Mouse (Mus musculus): ENCODE data around the gene Dkk3.
A peak's percentile ranks its signal among the peaks of the same experiment; 100 is the strongest.

The Dkk3 gene

DNA sequence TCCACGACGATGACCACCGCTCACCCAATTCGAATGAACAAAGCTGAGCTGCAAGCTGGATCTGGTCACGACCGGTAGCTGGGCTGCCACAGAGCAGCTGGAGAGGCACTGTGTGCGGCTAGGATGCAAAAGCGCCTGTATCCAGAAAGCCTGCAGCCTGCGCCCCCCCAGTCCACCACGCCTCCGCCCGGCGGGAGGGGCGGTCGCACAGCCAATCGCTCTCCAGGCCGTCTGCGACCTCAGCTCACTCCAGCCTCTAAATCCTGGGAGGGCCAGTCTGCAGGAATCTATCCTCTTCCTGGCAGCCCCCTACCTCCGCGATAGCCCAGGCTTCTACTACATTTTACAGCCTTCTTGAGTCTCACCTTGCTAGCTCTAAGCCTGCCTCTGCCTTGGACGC lies at the start of gene Dkk3:
Gene Dkk3, minus strand, starts transcription at position 116 of the 400 bp plus-strand sequence.
- peak; percentile 67 for DNase-seq (ENCODE audit: low read depth, low spot score)

DNA sequence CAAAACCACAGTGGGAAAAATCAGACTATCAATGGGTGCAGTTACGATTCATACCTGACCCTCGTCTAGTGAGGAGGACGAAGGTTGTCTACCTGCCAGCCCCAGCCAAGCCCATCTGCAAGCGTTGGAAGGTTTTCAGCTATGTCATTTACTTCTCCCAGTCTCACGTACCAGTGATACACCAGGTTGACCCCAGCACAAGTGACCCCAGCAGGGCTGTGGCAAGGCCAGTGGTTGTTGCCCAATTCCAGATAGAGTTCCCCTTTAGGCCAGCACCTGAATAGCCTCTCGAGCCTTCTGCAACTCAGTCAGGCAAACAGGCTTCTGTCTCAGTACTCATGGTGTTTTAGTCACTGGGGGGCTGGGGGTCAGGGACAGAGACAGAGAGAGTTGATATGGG lies 48.9 kb upstream of the Dkk3 start:
- no peak for DNase-seq (ENCODE audit: low read depth, low spot score)

DNA sequence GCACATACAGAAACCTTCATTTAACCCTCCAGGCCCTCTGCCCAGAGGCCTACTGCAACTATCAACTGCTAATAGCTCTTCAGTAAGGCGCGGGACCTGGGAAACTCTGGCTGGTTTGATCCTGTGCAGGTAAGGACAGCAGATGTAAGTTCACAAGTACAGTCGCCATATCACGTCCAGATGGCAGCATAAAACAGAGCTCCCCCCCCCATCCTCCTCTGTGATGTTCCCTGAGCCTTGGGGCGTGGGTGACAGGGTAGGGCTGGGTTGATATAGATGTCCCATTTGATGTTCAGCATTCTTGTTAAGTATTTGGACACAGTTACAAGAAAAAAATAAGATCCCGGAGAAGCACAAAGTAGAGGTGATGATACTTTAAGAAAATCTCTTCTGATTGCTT lies 46.7 kb upstream of the Dkk3 start:
- DNase-seq (ENCODE audit: low read depth, low spot score): peak; percentile 57

- peak; percentile 92 for DNase-seq (ENCODE audit: low read depth, low spot score)
Observed at GRCm38 (mm10) chr7:112204380-112204963, 45.6 kb upstream of the Dkk3 start.

GRCm38 (mm10) chr7:112203937-112204336 lies 45.1 kb upstream of the Dkk3 start:
- peak; percentile 99 for DNase-seq (ENCODE audit: low read depth, low spot score)

GRCm38 (mm10) chr7:112202843-112203242 lies 44.0 kb upstream of the Dkk3 start:
- peak; percentile 88 for DNase-seq (ENCODE audit: low read depth, low spot score)

DNA sequence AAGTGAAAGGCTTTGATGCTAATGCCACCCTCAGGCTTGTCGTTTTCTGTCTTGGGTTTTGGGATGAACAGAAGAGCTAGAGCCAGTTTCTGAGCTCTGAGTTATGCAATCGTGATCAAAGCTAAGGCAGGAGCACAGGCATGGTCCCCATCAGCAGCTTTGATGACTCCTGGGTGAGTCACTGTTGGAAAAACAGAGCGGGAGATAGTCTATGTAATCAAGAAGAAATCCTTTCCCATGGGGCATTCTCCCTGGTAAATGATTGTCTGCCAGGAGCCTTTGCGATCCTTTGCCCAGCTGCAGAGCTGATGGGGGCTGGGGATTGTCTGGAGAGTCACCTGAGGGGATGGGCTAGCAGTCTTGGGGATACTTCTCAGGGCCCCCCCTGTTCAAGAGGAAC lies 43.3 kb upstream of the Dkk3 start:
- peak; percentile 93 for DNase-seq (ENCODE audit: low read depth, low spot score)

DNA sequence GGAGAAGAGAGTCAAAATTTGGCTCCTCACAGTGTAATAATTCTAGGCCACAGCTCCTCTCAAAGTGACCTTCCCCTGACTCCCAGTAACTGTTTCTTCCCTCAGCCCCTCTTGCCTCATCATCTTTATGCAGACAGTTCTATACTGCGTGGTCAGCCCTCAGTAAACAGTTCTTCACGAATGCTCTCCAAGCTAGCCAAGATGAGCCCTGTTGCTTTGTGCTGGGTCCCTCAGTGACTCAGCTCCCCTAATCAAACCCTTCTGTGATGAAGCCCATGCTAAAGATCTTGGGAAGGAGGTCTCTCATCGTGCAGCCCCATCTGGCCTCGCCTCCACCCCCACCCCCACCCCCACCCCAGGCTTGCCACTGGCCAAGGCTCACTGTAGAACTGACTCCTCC lies 41.9 kb upstream of the Dkk3 start:
- no peak for DNase-seq (ENCODE audit: low read depth, low spot score)

DNA sequence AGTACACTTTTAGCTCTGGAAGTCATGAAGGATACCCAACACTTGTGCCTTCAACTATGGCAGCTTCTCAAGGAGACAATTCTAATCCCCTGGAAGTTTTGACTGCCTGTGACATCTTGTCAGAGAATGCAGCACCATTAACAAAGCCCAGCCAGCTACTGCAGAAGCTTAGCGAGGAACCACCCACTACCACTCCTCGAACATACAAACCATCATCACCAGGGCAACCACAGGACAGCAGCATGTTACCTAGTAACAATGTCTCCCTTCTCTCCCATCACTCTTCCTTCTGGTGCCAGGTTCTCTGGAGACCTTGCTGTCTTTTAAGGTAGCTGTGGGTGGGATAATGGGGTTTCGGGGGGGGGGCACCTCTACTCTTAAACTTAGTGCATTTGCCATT lies 40.5 kb upstream of the Dkk3 start:
- DNase-seq (ENCODE audit: low read depth, low spot score): peak; percentile 76

DNA sequence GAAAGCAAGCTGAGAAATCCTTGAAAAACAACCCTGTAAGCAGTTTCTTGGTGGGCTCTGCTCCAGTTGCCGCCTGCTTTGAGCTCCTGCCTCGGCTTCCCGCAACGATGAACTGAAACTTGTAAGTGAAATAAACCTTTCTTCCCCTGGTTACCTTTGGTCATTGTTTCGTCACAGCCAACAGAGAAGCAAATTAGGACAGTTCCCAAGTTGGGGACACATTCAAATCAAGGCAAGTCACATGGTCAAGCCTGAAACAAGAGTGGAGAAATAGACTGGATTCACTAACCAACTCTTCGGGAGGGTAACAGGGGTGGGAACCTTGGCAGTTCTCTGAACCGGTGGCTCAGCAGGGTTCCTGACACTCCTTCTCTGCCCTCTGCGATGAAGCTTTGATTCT lies 38.6 kb upstream of the Dkk3 start:
- DNase-seq (ENCODE audit: low read depth, low spot score): no peak

GRCm38 (mm10) chr7:112194286-112194685 lies 35.4 kb upstream of the Dkk3 start:
- no peak for DNase-seq (ENCODE audit: low read depth, low spot score)

DNA sequence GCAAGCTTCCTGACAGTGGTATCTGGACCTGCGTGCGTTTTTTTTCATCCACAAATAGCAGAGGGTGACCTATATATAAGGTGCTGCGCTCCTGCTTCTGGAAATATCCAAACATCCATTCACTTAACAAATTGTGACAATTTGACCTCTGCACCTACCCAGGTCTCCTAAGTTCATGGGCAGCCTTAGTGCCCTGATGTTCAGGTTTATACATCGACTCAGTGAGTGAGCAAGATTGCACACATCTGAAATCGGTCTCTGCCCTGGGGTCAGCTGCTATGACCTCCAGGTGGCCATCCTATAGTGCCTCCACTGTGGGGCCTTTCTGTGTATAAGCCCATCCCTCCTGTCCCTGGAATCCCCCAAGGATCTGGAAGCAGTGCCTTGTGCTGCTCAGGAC lies 33.9 kb upstream of the Dkk3 start:
- no peak for DNase-seq (ENCODE audit: low read depth, low spot score)

GRCm38 (mm10) chr7:112192237-112192636 lies 33.4 kb upstream of the Dkk3 start:
- DNase-seq (ENCODE audit: low read depth, low spot score): peak; percentile 78

GRCm38 (mm10) chr7:112187536-112188459 lies 28.9 kb upstream of the Dkk3 start:
- DNase-seq (ENCODE audit: low read depth, low spot score): no peak

DNA sequence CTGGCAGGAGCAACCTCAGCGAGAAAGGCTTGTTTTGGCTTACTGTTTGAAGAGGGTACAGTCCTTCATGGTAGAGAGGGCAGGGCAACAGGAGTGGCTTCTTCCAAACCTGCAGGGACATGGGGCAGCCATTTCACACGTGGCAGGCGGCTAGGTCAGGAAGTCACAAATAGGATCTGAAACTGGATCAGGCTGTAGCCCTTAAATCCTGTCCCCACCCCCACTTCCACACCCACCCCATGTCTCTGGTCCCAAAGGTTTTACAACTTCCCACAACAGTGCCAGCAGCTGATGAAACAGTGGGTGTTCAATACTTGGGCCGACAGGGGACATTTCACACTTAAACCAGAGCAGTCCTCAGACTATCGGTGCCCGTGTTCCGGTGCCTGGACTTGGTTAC lies 28.0 kb upstream of the Dkk3 start:
- no peak for DNase-seq (ENCODE audit: low read depth, low spot score)

DNA sequence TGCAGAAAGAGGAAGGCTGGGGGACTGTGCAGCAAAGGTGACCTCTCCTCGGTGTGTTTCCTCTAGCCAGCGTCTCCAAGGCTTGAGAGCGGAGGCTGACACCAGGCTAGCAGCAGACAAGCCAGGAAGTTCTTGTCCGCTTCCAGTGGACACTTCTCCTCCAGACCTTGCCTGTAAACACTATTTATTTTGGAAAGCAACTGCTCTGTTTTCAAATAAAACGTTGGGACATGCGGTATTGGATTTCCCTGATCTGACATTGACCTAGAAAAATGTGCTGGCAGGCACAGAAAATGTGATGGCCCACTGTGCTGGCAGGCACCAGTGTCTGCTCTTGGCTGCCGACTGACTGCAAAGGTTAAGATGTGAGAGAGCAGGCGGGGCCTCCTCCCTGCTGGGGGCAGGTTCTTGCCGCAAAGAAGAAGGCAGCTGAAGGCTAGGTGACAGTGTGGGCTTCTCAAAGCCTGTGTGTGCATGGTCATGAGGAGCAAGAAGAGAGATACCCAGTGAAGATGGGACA lies 26.4 kb upstream of the Dkk3 start:
- DNase-seq (ENCODE audit: low read depth, low spot score): peak; percentile 92

DNA sequence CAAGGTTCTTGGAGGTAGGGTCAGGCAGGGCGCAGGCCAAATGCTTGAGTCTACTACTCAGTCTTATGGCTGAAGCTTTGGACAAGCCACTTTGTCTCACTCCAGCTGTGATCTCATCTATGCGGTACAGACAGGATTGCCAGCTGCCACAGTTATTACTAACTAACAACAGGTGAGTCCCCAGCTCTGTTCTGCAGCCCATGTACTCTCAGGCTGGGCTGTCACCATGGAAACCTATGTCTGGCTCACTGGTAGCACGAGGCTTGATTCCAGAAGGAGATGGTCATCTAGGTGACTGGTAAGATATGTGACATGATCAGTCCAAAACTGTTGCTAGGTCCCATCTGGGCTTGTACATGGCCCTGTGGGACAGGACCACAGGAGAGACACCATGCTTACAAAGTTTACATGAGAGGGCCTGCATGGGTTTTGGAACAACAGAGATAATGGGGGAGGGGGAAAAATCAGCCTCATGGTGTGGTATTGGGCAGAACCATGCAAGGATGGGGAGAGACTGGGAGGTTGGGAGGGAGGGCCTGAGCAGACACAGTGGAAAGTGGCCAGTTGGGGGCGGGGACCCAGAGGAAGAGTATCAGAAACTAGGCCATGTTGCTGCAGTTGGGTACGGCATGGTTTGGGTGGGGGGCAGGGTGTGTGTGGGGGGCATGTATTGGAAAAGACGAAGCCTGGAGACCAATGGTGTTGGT lies 25.8 kb upstream of the Dkk3 start:
- DNase-seq (ENCODE audit: low read depth, low spot score): peak; percentile 49

GRCm38 (mm10) chr7:112183258-112183841 lies 24.5 kb upstream of the Dkk3 start:
- peak; percentile 96 for DNase-seq (ENCODE audit: low read depth, low spot score)

- DNase-seq (ENCODE audit: low read depth, low spot score): peak; percentile 94
Observed at GRCm38 (mm10) chr7:112180235-112180705, 21.4 kb upstream of the Dkk3 start.

GRCm38 (mm10) chr7:112176627-112177026 lies 17.8 kb upstream of the Dkk3 start:
- DNase-seq (ENCODE audit: low read depth, low spot score): peak; percentile 69

DNA sequence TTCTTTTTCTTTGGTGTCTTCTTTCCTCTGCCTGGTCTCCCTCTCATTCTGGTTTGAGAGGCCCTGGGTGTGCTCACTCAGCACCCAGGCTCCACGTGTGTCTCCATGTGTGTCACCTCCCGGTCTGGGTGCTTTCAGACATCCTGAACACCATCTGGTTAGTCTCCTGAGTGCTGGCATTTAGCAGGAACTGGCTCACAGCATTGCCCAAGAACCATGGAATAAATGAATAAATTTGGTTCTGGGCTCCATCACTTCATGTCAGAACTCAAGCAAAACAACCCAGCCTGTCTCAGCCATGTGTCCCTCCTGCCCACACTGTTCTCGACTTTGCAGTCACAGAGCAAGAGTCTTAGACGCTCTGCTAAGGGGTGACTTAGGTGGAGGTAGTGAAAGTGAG lies 13.8 kb upstream of the Dkk3 start:
- peak; percentile 93 for DNase-seq (ENCODE audit: low read depth, low spot score)

All from brain, adult 2 months (tissue).